Mouse (Mus musculus): ENCODE data around the gene Gm21698.
"Not testable (repeated sequence)": the region's sequence is repeated elsewhere in the genome, so short reads cannot be mapped to it uniquely, and the experiment has no call there.

The Gm21698 gene

DNA sequence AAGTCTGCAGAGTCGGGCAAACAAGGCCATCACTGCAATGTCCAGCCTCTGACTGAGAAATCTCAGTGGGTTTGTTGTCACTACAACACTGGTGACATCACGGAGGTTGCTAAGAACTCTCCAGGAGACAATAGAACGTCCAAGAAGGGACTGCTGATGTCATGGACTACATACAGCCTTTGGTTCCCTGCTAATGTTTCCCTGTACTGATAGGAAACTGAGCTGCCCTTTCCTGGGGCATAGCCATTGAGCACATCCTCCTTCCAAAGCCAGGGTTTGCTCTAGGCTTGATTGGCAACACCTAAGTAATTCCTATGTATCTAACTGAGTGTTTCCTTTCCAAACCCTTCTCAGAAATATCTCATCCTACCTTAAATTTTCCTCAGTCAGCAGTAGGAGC, at the start of gene Gm21698:
Gm21698 (minus strand) TSS at position 101 of the 400 bp plus-strand sequence.
- DNase-seq: not testable (repeated sequence)

DNA sequence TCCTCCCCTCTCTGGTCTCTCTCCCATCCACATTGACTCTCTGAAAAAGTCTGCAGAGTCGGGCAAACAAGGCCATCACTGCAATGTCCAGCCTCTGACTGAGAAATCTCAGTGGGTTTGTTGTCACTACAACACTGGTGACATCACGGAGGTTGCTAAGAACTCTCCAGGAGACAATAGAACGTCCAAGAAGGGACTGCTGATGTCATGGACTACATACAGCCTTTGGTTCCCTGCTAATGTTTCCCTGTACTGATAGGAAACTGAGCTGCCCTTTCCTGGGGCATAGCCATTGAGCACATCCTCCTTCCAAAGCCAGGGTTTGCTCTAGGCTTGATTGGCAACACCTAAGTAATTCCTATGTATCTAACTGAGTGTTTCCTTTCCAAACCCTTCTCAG, 34.4 kb upstream of the Gm21698 start, which contains the start of gene Gm5862:
Gm5862 (minus strand) TSS at position 101 of the 400 bp plus-strand sequence.
- DNase-seq: not testable (repeated sequence)

DNA sequence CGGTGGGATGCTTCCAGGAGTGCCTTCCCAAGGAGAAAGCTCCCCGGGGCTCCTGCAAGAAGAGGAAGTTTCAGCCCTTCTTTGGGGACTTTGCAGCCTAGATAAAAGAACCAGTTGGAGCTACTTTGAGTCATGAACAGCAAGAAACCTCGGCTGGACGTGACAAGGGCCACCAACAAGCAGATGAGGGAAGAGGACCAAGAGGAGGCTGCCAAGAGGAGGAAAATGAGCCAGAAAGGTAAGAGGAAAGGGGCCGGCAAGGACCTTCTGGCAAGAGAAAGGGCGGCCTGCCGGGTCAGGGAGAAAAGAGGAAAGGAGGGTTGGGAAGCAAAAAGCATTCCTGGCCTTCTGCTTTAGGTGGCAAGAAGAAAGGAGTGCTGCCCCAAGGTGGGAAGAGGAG, 19.2 kb upstream of the Gm21698 start:
- not testable (repeated sequence) for DNase-seq

DNA sequence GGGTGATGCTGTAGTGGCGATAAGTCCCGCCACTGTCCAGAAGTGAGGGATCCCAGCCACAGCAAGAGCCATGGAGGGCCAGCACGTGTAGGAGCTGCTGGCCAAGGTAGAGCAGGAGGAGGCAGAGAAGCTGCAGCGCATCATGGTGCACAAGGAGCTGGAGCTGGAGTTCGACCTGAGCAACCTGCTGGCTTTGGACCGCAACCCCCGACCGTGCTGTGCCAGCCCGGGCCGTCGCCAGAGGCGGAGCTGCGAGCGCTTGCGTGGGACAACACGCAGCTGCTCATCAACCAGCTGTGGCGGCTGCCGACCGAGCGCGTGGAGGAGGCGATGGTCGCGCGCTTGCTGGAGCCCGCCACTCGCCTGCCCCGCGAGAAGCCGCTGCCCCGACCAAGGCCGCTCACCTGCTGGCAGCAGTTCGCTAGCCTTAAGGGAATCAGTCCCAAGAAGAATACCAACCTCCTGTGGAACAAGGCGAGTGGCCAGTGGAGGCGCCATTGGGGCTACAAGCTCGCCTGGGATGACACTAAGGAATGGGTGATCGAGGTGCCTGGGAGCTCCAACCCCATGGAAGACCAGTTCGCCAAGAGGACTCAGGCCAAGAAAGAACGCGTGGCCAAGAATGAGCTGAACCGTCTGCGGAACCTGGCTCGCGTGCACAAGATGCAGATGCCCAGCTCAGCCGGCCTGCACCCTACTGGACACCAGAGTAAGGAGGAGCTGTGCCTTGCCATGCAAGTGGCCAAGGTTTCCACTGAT, 18.7 kb upstream of the Gm21698 start:
- DNase-seq: not testable (repeated sequence)

DNA sequence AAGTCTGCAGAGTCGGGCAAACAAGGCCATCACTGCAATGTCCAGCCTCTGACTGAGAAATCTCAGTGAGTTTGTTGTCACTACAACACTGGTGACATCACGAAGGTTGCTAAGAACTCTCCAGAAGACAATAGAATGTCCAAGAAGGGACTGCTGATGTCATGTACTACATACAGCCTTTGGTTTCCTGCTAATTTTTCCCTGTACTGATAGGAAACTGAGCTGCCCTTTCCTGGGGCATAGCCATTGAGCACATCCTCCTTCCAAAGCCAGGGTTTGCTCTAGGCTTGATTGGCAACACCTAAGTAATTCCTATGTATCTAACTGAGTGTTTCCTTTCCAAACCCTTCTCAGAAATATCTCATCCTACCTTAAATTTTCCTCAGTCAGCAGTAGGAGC, 16.2 kb upstream of the Gm21698 start, which contains the start of gene Gm1979:
Gm1979 (minus strand) TSS at position 101 of the 400 bp plus-strand sequence.
- DNase-seq: not testable (repeated sequence)

DNA sequence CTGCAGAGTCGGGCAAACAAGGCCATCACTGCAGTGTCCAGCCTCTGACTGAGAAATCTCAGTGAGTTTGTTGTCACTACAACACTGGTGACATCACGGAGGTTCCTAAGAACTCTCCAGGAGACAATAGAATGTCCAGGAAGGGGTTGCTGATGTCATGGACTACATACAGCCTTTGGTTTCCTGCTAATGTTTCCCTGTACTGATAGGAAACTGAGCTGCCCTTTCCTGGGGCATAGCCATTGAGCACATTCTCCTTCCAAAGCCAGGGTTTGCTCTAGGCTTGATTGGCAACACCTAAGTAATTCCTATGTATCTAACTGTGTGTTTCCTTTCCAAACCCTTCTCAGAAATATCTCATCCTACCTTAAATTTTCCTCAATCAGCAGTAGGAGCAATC, 15.9 kb downstream of the Gm21698 start, which contains the start of gene Gm21680:
Gm21680 (minus strand) TSS at position 101 of the 400 bp plus-strand sequence.
- not testable (repeated sequence) for DNase-seq

DNA sequence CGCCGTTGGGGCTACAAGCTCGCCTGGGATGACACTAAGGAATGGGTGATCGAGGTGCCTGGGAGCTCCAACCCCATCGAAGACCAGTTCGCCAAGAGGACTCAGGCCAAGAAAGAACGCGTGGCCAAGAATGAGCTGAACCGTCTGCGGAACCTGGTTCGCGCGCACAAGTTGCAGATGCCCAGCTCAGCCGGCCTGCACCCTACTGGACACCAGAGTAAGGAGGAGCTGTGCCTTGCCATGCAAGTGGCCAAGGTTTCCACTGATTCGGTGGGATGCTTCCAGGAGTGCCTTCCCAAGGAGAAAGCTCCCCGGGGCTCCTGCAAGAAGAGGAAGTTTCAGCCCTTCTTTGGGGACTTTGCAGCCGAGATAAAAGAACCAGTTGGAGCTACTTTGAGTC, 31.4 kb downstream of the Gm21698 start:
- DNase-seq: not testable (repeated sequence)

DNA sequence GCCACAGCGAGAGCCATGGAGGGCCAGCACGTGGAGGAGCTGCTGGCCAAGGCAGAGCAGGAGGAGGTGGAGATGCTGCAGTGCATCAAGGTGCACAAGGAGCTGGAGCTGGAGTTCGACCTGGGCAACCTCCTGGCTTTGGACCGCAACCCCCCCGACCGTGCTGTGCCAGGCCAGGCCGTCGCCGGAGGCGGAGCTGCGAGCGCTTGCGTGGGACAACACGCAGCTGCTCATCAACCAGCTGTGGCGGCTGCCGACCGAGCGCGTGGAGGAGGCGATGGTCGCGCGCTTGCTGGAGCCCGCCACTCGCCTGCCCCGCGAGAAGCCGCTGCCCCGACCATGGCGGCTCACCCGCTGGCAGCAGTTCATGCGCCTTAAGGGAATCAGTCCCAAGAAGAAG, 31.8 kb downstream of the Gm21698 start:
- not testable (repeated sequence) for DNase-seq

DNA sequence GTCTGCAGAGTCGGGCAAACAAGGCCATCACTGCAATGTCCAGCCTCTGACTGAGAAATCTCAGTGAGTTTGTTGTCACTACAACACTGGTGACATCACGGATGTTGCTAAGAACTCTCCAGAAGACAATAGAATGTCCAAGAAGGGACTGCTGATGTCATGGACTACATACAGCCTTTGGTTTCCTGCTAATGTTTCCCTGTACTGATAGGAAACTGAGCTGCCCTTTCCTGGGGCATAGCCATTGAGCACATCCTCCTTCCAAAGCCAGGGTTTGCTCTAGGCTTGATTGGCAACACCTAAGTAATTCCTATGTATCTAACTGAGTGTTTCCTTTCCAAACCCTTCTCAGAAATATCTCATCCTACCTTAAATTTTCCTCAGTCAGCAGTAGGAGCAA, 34.1 kb downstream of the Gm21698 start, which contains the start of gene Gm21671:
Gm21671 (minus strand) TSS at position 101 of the 400 bp plus-strand sequence.
- not testable (repeated sequence) for DNase-seq

DNA sequence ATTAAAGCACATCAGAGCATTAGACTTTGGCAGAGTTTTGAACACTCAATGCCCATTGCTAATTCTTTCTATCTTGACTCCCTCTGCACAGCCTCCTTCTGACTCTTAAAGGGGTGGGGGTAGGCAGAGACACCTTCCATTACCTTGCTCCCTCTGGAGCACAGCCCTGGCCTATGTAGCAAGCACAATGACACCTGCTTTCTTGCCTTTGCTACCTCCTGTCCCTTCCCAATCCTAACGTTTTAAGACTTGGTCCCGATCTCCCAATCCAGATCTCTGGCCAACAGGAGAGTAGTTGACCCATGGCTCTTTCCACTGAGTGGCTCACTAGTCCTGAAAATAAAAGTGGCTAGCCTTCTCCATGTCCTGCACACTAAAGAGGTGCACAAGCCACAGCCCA, 43.1 kb downstream of the Gm21698 start:
- not testable (repeated sequence) for DNase-seq

DNA sequence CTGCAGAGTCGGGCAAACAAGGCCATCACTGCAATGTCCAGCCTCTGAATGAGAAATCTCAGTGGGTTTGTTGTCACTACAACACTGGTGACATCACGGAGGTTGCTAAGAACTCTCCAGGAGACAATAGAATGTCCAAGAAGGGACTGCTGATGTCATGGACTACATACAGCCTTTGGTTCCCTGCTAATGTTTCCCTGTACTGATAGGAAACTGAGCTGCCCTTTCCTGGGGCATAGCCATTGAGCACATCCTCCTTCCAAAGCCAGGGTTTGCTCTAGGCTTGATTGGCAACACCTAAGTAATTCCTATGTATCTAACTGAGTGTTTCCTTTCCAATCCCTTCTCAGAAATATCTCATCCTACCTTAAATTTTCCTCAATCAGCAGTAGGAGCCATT, 46.2 kb downstream of the Gm21698 start, which contains the start of gene Gm21663:
Gm21663 (minus strand) TSS at position 101 of the 400 bp plus-strand sequence.
- DNase-seq: not testable (repeated sequence)

Measured in kidney, postnatal 14 days (tissue).